Mouse (Mus musculus) liver, adult 2 months (tissue): ENCODE data around the gene Scgb1b30.

ENCODE experiments used
- CTCF ChIP-seq: fragments of 200-500 bp; IDR thresholded peaks from 2 replicates; pipeline ENCODE4 v1.5.1; 2011; ENCODE audit warnings: low read depth, low read length, control low read depth
- POLR2A ChIP-seq: fragments of 200-500 bp; IDR thresholded peaks from 2 replicates; pipeline ENCODE4 v1.6.1; 2011; ENCODE audit warnings: low read length, control low read depth; ENCODE audit not compliant: insufficient read depth; ENCODE audit errors: extremely low read depth

DNA sequence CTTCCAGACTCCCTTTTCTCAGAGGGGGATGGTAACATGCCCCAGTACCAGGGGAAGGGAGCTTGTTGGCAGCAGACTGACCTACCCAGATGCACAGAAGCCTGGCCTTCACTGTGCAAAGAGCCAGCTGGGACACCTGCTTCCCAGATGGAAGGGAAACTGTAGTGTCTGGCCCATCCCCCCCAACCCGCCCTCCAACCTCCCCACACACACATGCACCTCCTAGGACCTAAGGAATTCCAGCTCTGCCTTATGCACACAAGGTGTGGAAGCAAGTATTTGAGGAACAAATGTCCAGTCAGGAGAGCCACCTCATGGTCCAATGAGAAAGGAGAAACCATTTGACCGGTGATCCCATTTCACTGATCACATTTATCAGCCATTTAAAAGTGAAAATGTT is 39.1 kb downstream of the Scgb1b30 start:
- TF ChIP-seq CTCF (no peak), POLR2A (no peak)
